Mouse (Mus musculus) mouse embryonic stem cell (cell line): Measurements from ENCODE around the gene Phactr1.

Experiments
- in situ Hi-C, 2 experiments: fragments of 300-500 bp; cut with MboI; formaldehyde crosslinking; loops; 1 replicate in 1 of 2; 3 replicates in 1 of 2; pipeline ENCODE4 v1.14.3; 2019 to 2020; ENCODE audit warnings: low sequenced_read_pairs in 2 of 2, low pct_unique_long_range_greater_than_20kb in 1 of 2, mixed read lengths in 1 of 2; ENCODE audit not compliant: unreplicated experiment in 1 of 2

Gene Phactr1

DNA sequence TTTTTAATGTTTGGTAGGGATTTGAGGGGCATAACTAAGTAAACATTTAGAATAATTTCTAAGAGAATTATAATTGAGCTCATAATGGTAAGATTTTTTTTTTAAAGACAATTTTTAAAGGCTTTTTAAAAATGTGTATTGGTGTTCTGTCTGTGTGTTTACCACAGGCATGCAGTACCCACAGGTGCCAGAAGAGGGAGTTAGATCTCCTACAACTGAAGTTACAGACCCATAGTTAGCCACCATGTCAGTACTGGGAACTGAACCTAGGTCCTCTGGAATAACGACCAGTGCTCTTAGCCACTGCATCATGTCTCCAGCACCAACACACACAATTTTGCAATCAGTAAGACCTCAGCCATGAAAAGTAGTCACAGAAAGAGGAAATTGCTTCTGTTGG, 372.8 kb downstream of the Phactr1 start:
- in situ Hi-C loops: no loop called here

- in situ Hi-C loops: no loop called here
These were observed 374.7 kb downstream of the Phactr1 start for GRCm38 (mm10) chr13:43055136-43055535.

DNA sequence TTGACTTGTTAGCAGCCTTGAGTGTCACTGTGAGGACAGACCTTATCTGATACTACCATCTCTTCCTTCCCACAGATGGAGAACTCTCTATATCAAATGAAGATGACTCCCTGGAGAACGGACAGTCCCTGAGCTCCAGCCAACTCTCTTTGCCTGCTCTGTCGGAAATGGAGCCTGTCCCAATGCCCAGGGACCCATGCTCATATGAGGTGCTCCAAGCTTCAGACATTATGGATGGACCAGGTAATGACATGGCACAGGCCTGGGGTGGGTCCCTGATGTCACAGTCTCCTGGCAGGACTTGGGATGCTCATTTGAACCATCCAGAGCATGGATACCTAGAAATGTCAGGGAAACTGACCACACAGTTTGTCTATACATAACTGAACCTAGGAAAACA, 376.7 kb downstream of the Phactr1 start:
- in situ Hi-C loops: no loop called here

GRCm38 (mm10) chr13:43063355-43063754, 382.9 kb downstream of the Phactr1 start:
- in situ Hi-C loops: no loop called here

- in situ Hi-C loops: no loop called here
These were observed 388.4 kb downstream of the Phactr1 start for GRCm38 (mm10) chr13:43068716-43069265.

- in situ Hi-C loops: no loop called here
These were observed 390.1 kb downstream of the Phactr1 start for GRCm38 (mm10) chr13:43070496-43070895.

- in situ Hi-C loops: no loop called here
These were observed 390.5 kb downstream of the Phactr1 start for GRCm38 (mm10) chr13:43070971-43071370.

DNA sequence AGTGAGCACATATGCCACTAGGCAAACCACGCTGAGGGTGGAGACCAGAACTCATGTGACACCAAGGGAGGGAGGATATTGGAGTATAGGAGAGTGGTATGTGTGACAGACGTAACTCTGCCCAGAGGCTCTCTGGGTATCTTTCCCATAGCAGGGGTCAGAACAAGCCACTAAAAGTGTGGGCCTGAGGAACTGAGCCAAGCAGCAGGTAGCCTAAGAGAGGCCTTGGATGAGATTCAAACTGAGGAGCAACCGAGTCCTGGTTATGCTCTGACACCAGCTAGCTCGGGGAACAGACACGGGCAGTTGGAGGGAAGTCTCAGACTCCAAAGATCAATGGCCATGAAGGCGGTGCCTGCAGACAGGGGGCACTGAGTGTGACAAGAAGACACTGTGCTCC, 395.0 kb downstream of the Phactr1 start:
- in situ Hi-C loops: no loop called here

DNA sequence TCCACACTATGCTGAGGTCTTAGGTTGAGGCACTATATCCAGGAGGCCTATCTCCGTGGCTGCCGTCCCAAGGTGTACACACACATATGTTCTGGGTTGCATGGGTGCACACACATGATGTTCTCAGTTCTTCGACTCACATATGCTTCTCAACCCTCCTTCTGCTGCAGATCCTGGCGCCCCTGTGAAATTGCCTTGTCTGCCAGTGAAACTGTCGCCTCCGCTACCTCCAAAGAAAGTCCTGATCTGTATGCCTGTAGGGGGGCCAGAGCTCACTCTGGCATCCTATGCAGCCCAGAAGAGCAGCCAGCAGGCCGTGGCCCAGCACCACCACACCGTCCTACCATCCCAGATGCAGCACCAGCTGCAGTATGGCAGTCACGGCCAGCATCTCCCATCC, 397.1 kb downstream of the Phactr1 start:
- in situ Hi-C loops: no loop called here

DNA sequence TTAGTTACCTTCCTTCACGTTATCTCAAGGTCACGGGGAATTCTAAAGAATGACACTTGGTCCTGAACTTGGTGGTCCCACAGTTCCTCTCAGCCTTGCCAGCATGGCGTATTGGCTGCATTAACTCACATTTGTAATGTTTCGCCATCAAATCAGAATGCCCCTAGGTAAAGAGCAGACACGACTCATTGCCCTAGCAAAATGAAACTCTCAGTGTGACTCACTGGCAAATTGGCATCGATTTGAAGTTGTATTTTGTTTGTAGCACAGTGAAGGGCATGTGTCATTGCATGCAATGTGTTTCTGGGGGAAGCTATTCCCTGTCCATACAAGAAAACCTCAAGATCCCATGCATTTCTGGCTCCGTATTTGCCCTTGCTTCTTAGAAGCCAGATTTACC, 404.8 kb downstream of the Phactr1 start:
- in situ Hi-C loops: no loop called here

DNA sequence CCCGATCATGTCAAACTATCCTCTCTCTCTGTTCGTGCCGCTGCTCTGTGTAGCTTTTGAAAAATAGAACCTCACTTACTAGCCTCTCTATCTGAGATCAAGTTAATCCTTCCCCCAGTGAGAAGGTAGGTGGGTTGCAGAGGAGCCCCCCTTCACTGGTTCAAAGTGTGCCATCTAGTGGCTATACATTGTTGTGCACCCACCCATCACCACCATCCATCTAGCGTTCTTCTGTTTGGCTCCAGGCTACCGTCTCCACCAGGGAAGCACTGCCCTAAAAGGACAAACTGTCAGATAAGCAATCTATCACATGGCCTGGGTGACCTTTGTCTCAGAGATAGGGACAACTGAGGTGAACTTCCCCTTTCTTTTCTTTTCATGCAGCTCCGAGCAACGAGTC, 413.9 kb downstream of the Phactr1 start:
- in situ Hi-C loops: no loop called here

GRCm38 (mm10) chr13:43102943-43103342, 422.5 kb downstream of the Phactr1 start:
- in situ Hi-C loops: no loop called here

GRCm38 (mm10) chr13:43104496-43104895, 424.1 kb downstream of the Phactr1 start:
- in situ Hi-C loops: no loop called here

GRCm38 (mm10) chr13:43112280-43112679, 431.9 kb downstream of the Phactr1 start:
- in situ Hi-C loops: no loop called here

DNA sequence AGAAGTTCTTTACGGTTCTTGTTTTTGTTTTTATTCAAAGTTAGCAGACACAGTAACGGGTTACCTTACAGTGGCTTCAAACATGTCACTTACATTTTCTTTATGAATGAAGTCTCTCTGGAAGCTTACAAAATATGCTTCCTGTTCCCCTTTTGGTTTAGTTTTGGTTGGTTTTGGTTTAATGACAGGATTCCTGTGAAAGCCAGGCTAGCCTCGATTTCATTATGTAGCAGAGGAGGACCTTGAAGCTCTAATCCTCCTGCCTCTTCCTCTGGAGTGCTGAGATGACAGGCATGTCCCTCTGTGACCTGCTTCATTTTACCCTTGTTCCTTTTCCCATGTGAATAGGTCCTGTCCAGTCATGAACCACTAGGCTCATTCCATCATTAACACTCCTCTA, 432.3 kb downstream of the Phactr1 start:
- in situ Hi-C loops: no loop called here

- in situ Hi-C loops: no loop called here
These were observed 432.7 kb downstream of the Phactr1 start for GRCm38 (mm10) chr13:43113141-43113540.

DNA sequence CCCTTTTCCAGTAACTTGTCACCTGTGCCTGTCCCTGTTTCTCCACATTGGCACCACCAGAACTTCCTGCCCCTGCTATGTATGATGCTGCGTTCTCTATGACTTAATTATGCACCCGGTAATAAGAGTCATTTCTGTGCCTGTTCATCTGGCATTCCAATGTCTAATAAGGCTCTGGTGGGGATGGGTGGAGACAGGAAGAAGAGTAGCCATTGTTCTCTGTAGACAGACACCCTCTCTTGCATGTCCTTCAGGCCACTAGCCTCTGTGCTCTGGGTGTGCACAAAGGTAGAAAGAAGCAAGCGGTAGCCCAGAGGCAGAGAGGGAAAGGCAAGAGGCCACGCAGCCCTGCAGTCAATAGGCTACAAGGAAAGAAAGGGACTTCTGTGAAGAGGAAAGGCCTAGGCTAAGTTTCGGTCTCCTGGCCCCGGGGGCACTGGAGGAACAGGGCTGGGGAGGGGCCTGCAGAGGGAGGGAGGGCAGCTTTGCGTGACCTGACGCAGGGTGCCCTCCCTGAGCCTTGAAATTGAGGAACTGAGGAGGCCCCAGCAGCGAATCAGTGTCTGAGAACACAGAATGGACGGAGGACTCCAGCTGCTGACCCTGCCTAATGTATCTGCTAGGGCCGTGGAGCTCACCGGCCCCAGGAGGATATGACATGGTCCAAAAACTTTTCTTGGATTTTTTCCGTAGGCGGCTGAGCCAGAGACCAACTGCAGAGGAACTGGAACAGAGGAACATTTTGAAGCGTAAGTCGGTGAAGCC, 442.1 kb downstream of the Phactr1 start:
- in situ Hi-C loops: no loop called here

DNA sequence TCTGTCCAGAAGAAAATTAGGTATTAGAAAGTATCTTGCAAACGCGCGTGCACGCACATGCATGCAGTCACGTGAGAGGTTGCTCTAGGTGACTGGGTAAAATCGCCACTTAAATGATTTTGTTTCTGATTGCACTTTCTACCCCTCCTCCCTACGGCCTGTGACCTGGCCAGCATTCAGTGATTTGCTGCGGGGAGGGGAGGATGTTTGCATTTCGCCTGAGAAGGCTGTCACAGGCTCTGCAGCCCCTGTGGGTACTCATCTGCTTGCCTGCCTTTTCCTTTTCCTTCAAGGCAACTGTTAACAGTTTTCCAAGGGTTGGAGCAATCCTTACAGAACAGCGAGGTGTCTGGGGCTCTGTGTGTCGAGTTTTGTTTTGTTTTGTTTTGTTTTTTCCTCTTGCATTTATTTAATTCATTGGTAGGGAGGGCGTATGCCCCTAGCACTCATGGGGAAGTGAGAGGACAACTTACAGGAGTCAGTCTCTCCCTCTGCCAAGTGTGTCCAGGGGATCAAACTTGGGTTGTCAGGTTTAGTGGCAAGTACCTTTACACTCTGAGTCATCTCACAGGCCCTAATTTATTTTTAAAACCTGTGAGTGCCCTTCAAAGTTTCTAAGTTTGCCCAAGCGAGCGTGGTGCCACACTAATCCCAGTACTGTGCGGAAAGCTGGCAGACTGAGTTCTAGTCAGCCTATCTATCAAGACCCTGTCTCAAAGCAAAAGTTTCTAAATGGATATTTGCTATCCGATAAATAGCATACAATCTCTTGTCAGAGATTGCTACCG, 443.7 kb downstream of the Phactr1 start:
- in situ Hi-C loops: no loop called here

- in situ Hi-C loops: no loop called here
These were observed 444.3 kb downstream of the Phactr1 start for GRCm38 (mm10) chr13:43124683-43125074.

DNA sequence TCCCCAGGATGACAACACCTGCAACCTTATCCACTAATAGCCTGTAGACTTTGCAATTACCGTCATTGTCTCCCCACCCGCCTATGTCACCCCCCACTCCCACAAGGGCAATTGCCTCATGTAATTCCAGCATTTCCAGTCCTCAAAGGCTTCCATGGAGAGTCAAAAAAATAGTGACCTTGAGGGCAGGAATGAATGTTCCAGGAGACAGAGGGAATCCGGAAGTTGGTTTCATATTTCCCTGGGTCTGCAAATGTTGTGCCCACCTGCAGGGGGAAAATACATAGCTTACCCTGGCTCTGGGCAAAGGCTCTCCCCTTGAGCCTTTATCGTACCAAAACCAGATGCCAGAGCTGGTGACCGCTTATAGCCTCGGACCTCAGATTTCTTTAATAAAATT, 449.7 kb downstream of the Phactr1 start:
- in situ Hi-C loops: no loop called here
